ENCODE assay signal across 8 mouse cellular contexts in the genomic region with DNA sequence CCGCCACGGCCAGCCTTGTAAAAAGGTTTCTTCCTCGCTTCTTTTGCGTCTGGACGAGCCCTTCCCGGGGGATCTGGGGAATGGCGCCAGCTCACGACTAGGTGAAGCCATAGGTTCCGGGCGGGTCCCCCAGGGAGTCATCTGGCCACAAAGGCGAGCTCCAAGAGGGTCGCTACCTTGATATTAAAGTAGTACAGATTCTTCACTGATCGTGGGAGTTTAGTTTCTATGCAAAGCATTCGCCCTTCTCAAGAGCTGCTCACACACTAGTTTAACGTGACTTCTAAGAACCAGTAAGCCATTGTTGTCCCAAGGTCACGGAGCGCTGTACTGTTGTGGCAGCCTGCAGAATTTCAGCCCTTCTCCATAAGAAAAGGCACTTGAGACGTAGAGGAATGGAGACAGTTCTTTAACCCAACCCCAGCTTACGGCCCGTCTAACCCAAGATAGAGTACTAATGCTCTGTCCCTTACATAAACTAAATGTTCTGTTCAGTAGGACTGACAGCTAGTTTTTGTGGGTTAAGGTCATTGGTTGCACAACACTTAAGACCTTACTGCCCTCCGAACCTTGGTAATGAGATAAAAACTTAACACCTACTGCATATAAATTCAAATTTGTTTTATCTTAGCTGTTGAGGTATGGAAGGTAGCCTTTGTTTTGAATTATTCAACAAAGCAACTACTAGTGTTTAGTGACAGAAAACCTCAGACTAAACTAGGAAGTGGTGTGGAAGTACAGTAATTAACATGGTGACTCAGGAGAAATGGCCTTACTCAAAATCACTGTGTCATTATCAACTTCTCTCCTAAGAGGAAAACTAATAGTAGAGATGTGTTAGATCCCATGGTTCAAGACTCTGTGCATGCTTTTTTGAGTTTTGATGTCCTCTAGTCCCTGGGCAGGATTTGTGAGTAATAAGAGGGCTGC. TPM values are rescaled to one million over a fixed set of nuclear protein-coding genes. Genes with fewer than 3 reads are reported as not detected.
DNase-seq lines count a peak whose midpoint lies in the region; ATAC-seq and TF ChIP-seq lines count a peak whose summit lies in the region.

No protein-coding gene starts in this region.

- 1% methylated on average over 21 of the region's 21 CpGs for WGBS in bone marrow, adult 2 months
- 5% methylated on average over 21 of the region's 21 CpGs for WGBS in hindbrain, embryonic 10.5 days

- no peak for TF ChIP-seq POLR2A in bone marrow, adult 2 months (IDR thresholded peaks at IDR 0.05; ENCODE audit: borderline replicate concordance, control insufficient read depth, low read depth, low read length)

- H3K27me3 ChIP-seq in hindbrain, embryonic 10.5 days (ENCODE audit: insufficient read depth, poor library complexity, severe bottlenecking): no peaks in the 10 kb centered on the region

- peak; percentile 28 for ATAC-seq in frontal cortex, adult (ENCODE audit: low TSS enrichment)
- peak; percentile 28 for ATAC-seq in megakaryocyte progenitor cell, adult 5-6 weeks (replicated peaks; ENCODE audit: poor library complexity)

- no peaks in the 10 kb centered on the region for H3K9me3 ChIP-seq in hindbrain, embryonic 10.5 days

- no peaks in the 10 kb centered on the region; the same call in 1 of the 2 replicates for H3K4me1 ChIP-seq in bone marrow, adult 2 months (ENCODE audit: control insufficient read depth, insufficient read depth, low read length)
- H3K4me1 ChIP-seq in hindbrain, embryonic 10.5 days (replicated peaks): peaks cover 17% of the 10 kb centered on the region

- H3K36me3 ChIP-seq in hindbrain, embryonic 10.5 days: peaks cover 13% of the 10 kb centered on the region; the same call in 1 of the 2 replicates

- no peak for TF ChIP-seq CTCF in bone marrow, adult 2 months (IDR thresholded peaks at IDR 0.05; ENCODE audit: control insufficient read depth, insufficient read depth, low read length)

- peak overlapping the region; percentile 84 for H3K4me3 ChIP-seq in bone marrow, adult 2 months (replicated peaks; ENCODE audit: control insufficient read depth, low read depth, low read length)
- peak overlapping the region; percentile 77 for H3K4me3 ChIP-seq in hindbrain, embryonic 10.5 days

- peak overlapping the region; percentile 77 for H3K27ac ChIP-seq in bone marrow, adult 2 months (ENCODE audit: control insufficient read depth, insufficient read depth, low read depth, low read length, poor library complexity)
- H3K27ac ChIP-seq in hindbrain, embryonic 10.5 days: peak overlapping the region; percentile 95

- DNase-seq in frontal cortex, postnatal 10 days (ENCODE audit: low spot score in 2 of 2): no peak
- DNase-seq in 416B (ENCODE audit: low read depth): peak; percentile 92
- DNase-seq in hindbrain, embryonic 10.5 days (ENCODE audit: low spot score): no peak
- no peak for DNase-seq in gastrocnemius, postnatal 10 days
- no peak for DNase-seq in ovary, postnatal 36 days (ENCODE audit: low spot score)

RNA-seq across cellular contexts. Expression of gene Etfrf1, which starts 0.7 kb away (rescaled TPM):
- polyA plus RNA-seq in bone marrow, adult 2 months (2011; ENCODE audit: insufficient read depth, insufficient read length, low replicate concordance, missing spikeins): 4.6 and 17.9 TPM in 2 replicates
- polyA plus RNA-seq in hindbrain, embryonic 10.5 days (2016; fragmentation: Nextera tagmentation; extraction: Ambion mirVana): 32.3 and 33.4 TPM in 2 replicates
- 20.7 and 21.9 TPM in 2 replicates for total RNA-seq in megakaryocyte progenitor cell, adult 5-6 weeks (2015)
- total RNA-seq in megakaryocyte progenitor cell, adult 5-6 weeks (2017): 18.0 and 23.0 TPM in 2 replicates
- total RNA-seq in gastrocnemius, postnatal 10 days (2021): 10 to 100 TPM; 58.8 to 64.4 TPM

RNA-seq across cellular contexts. Expression of gene Casc1, which starts 0.8 kb away (rescaled TPM):
- 1.3 and 2.3 TPM in 2 replicates for polyA plus RNA-seq in bone marrow, adult 2 months (2011; ENCODE audit: insufficient read depth, insufficient read length, low replicate concordance, missing spikeins)
- 0.62 and 0.88 TPM in 2 replicates for polyA plus RNA-seq in hindbrain, embryonic 10.5 days (2016; fragmentation: Nextera tagmentation; extraction: Ambion mirVana)
- total RNA-seq in megakaryocyte progenitor cell, adult 5-6 weeks (2015): 0.15 and 0.32 TPM in 2 replicates
- total RNA-seq in megakaryocyte progenitor cell, adult 5-6 weeks (2017): 0.04 and 0.47 TPM in 2 replicates
- total RNA-seq in gastrocnemius, postnatal 10 days (2021): under 1 TPM; 0.19 to 0.29 TPM

RNA-seq across cellular contexts. Expression of gene Kras, which starts 38.4 kb away (rescaled TPM):
- 29.6 and 37.4 TPM in 2 replicates for polyA plus RNA-seq in bone marrow, adult 2 months (2011; ENCODE audit: insufficient read depth, insufficient read length, low replicate concordance, missing spikeins)
- polyA plus RNA-seq in hindbrain, embryonic 10.5 days (2016; fragmentation: Nextera tagmentation; extraction: Ambion mirVana): 84.0 and 91.2 TPM in 2 replicates
- total RNA-seq in megakaryocyte progenitor cell, adult 5-6 weeks (2015): 48.7 and 49.4 TPM in 2 replicates
- 11.7 and 21.0 TPM in 2 replicates for total RNA-seq in megakaryocyte progenitor cell, adult 5-6 weeks (2017)
- 10 to 100 TPM; 24.1 to 27.6 TPM for total RNA-seq in gastrocnemius, postnatal 10 days (2021)
